Mouse (Mus musculus) liver, embryonic 14.5 days (tissue): Measurements from ENCODE around the gene Slc13a4.

Experiments
- CTCF ChIP-seq: IDR thresholded peaks from 2 replicates; pipeline ENCODE4 v1.5.1; 2016; ENCODE audit warnings: antibody characterized with exemption, low read depth, control low read depth
- EP300 ChIP-seq: IDR thresholded peaks from 2 replicates; pipeline ENCODE4 v1.6.1; 2016; ENCODE audit warnings: antibody characterized with exemption, low read depth

DNA sequence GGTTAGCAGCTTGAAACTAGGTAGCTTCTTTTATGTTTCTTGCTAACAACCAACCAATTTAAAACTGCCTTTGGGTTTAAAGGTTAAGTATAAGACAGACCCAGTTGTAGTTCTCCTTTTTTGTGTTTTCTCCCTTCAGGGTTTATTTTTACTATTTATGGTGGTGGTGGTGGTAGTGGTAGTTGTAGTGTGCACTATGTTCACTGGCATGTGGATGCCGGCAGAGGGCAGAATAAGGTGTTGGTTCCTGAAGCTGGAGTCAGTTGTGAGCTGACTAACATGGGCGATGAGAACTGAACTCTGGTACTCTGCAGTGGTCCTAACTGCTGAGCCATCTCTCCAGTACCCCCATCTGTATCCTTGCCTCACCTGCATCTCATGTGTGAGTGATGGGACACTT is 49.0 kb downstream of the Slc13a4 start:
- TF ChIP-seq CTCF: no peak
- TF ChIP-seq EP300: no peak
